Mouse (Mus musculus) stomach, postnatal 0 days (tissue): ENCODE measurements around the gene Arntl.

Experiments used
- CTCF ChIP-seq: IDR thresholded peaks from 2 replicates; pipeline ENCODE4 v1.5.1; 2016; ENCODE audit warnings: antibody characterized with exemption, low read depth, mild to moderate bottlenecking, moderate library complexity
- EP300 ChIP-seq: optimal IDR thresholded peaks from 2 replicates; pipeline ENCODE3; 2016; ENCODE audit warnings: antibody characterized with exemption

DNA sequence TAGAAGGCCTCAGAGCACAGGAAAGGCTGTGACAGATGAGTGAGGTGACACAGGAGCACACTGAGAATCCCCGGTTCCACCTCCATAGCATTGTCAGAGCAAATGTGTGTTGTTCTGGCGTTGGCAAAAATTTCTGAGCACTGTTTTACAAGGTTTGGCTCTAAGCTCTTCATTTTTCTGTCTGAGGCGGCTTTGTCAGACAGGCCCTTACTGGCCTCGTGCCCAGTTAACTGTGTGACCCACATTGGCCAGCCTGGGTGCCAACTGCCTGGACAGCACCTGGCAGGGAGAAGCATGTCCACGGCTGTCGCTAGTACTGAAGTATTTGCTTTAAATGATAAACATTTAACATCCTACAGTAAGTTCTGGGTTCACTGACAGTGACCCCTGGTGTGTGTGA is 35.4 kb downstream of the Arntl start:
- no peak for TF ChIP-seq CTCF
- TF ChIP-seq EP300: no peak
